ENCODE assay signal across 9 mouse cellular contexts in the genomic region with DNA sequence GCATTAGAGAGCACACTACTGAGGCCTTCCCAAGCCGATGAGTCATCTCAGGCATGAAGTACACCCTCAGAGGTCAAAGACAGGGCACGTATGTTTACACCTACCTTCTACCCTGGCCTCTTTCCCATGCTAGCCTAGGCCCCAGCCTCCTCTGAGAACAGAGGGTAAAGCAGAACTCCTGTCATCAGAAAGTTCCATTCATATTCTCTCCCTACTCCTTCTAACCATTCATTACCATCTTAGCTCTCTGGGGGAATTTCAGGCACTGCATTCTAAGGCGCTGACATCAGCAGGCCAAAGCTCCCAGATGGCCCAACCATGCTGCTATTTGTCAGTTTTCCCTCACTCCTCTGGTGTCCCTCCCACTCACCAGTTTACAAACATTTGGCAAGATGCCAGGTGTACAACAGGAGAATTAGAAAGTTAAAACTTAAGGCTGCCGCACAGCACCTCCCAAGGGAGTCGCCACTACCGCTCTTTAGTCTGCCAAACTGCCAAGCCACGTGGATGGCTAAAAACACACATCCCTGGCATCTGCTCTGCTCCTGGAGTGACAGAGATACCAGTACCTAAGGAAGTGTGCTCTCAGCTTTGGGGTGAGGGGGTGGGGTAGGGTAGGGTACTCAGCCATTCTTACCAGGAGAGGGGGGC. TPM values are rescaled to one million over a fixed set of nuclear protein-coding genes. Genes with fewer than 3 reads are reported as not detected.
DNase-seq lines count a peak whose midpoint lies in the region; ATAC-seq and TF ChIP-seq lines count a peak whose summit lies in the region.
"Had no signal": no experiment of that assay in that cellular context is flagged by ENCODE, and none has a peak within 500 bp of the region (broad histone marks: within the 10 kb centered on the region; RNA-seq: fewer than 3 reads in every experiment).

No protein-coding gene starts in this region.

- no peaks in the 10 kb centered on the region for H3K4me1 ChIP-seq in lung, embryonic 14.5 days (ENCODE audit: insufficient read depth)
- H3K4me1 ChIP-seq in lung, adult 2 months (ENCODE audit: control insufficient read depth, insufficient read depth, low read length) = peaks cover 12% of the 10 kb centered on the region
- H3K4me1 ChIP-seq in heart, embryonic 13.5 days = peaks cover 47% of the 10 kb centered on the region

- peak; percentile 79 for DNase-seq in lung, embryonic 14.5 days
- no peak for DNase-seq in lung, adult 2 months
- peak; percentile 44 to 51 for DNase-seq in adrenal gland, postnatal 36 days
- peak; percentile 44 for DNase-seq in lung, postnatal 10 days
- DNase-seq in thymus, postnatal 4 days = no peak

- H3K4me2 ChIP-seq in lung, embryonic 14.5 days = no peak overlapping the region
- no peak overlapping the region for H3K4me2 ChIP-seq in heart, embryonic 13.5 days
- H3K4me2 ChIP-seq: limb, embryonic 12.5 days had no signal

- TF ChIP-seq CTCF in lung, embryonic 14.5 days (IDR thresholded peaks at IDR 0.05; ENCODE audit: low read depth) = no peak
- TF ChIP-seq CTCF in lung, adult 2 months (IDR thresholded peaks at IDR 0.05; ENCODE audit: insufficient read depth, low read length) = no peak

- H3K27ac ChIP-seq in lung, embryonic 14.5 days (ENCODE audit: low read depth) = peak overlapping the region; percentile 42; the same call in 1 of the 2 replicates
- H3K27ac ChIP-seq in heart, embryonic 13.5 days (replicated peaks) = peak overlapping the region; percentile 40
- H3K27ac ChIP-seq: limb, embryonic 12.5 days had no signal

- no peaks in the 10 kb centered on the region for H3K9me3 ChIP-seq in lung, embryonic 14.5 days (ENCODE audit: low read depth, low read length)
- H3K9me3 ChIP-seq in heart, embryonic 13.5 days = no peaks in the 10 kb centered on the region
- H3K9me3 ChIP-seq: limb, embryonic 12.5 days had no signal

- H3K9ac ChIP-seq in lung, embryonic 14.5 days = no peak overlapping the region
- 0 out of 2 replicates have a peak overlapping the region, but pooled peaks have one; percentile 1 for H3K9ac ChIP-seq in heart, embryonic 13.5 days
- H3K9ac ChIP-seq: limb, embryonic 12.5 days had no signal

- H3K4me3 ChIP-seq in lung, embryonic 14.5 days (ENCODE audit: low read depth, low read length) = no peak overlapping the region
- no peak overlapping the region for H3K4me3 ChIP-seq in lung, adult 2 months (replicated peaks; ENCODE audit: extremely low read depth, low read depth, low read length)
- H3K4me3 ChIP-seq in heart, embryonic 13.5 days = no peak overlapping the region
- H3K4me3 ChIP-seq: limb, embryonic 12.5 days had no signal

- H3K36me3 ChIP-seq in lung, embryonic 14.5 days (ENCODE audit: insufficient read depth) = peaks cover 100% of the 10 kb centered on the region
- peaks cover 100% of the 10 kb centered on the region for H3K36me3 ChIP-seq in heart, embryonic 13.5 days

- peak; percentile 57 for ATAC-seq in lung, embryonic 14.5 days (ENCODE audit: insufficient read depth)
- ATAC-seq in heart, embryonic 13.5 days (ENCODE audit: extremely low read depth, insufficient number of reproducible peaks, low FRiP score, low TSS enrichment) = no peak; the same call in 1 of the 2 replicates
- no peak for ATAC-seq in erythroid progenitor cell, adult 5-6 weeks (replicated peaks; ENCODE audit: low FRiP score, poor library complexity, severe bottlenecking)
- no peak for ATAC-seq in erythroblast, adult 5-6 weeks (replicated peaks; ENCODE audit: low FRiP score, poor library complexity, severe bottlenecking)

- no peaks in the 10 kb centered on the region for H3K27me3 ChIP-seq in lung, embryonic 14.5 days (ENCODE audit: insufficient read depth, low read length)
- no peaks in the 10 kb centered on the region for H3K27me3 ChIP-seq in heart, embryonic 13.5 days (replicated peaks)
- H3K27me3 ChIP-seq: limb, embryonic 12.5 days had no signal

- no peak for TF ChIP-seq POLR2A in lung, adult 2 months (IDR thresholded peaks at IDR 0.05; ENCODE audit: borderline replicate concordance, extremely low read depth, low read depth, low read length)

- WGBS in lung, embryonic 14.5 days = 38% methylated on average over 7 of the region's 7 CpGs
- 16% methylated on average over 7 of the region's 7 CpGs for WGBS in lung, adult 2 months
- 32% methylated on average over 7 of the region's 7 CpGs for WGBS in heart, embryonic 13.5 days

RNA-seq across cellular contexts. Expression of gene Pigv, which starts 16.1 kb away (rescaled TPM):
- polyA plus RNA-seq in lung, embryonic 14.5 days (2014; fragmentation: Nextera tagmentation; extraction: Ambion mirVana) = 13.9 and 14.5 TPM in 2 replicates
- 13.6 and 15.9 TPM in 2 replicates for polyA plus RNA-seq in lung, adult 2 months (2012; rRNA removed)
- total RNA-seq in adrenal gland, postnatal 36 days (2021) = 10 to 100 TPM; 17.7 to 20.8 TPM
- polyA plus RNA-seq in heart, embryonic 13.5 days (2015; fragmentation: Nextera tagmentation; extraction: Ambion mirVana) = 12.8 and 15.7 TPM in 2 replicates
- 1.3 and 4.0 TPM in 2 replicates for total RNA-seq in erythroid progenitor cell, adult 5-6 weeks (2015; ENCODE audit: low replicate concordance)
- 2.7 and 3.2 TPM in 2 replicates for total RNA-seq in erythroid progenitor cell, adult 5-6 weeks (2017; ENCODE audit: low replicate concordance)
- 0.84 and 8.1 TPM in 2 replicates for total RNA-seq in erythroblast, adult 5-6 weeks (2015; ENCODE audit: low replicate concordance)
- total RNA-seq in erythroblast, adult 5-6 weeks (2017; ENCODE audit: low replicate concordance) = 1.1 and 1.7 TPM in 2 replicates

RNA-seq across cellular contexts. Expression of gene Zdhhc18, which starts 38.6 kb away (rescaled TPM):
- 5.5 and 9.9 TPM in 2 replicates for polyA plus RNA-seq in lung, embryonic 14.5 days (2014; fragmentation: Nextera tagmentation; extraction: Ambion mirVana)
- 79.1 and 85.6 TPM in 2 replicates for polyA plus RNA-seq in lung, adult 2 months (2012; rRNA removed)
- total RNA-seq in adrenal gland, postnatal 36 days (2021) = 10 to 100 TPM; 15.2 to 24.9 TPM
- polyA plus RNA-seq in heart, embryonic 13.5 days (2015; fragmentation: Nextera tagmentation; extraction: Ambion mirVana) = 1.5 and 1.6 TPM in 2 replicates
- 8.3 and 19.3 TPM in 2 replicates for total RNA-seq in erythroid progenitor cell, adult 5-6 weeks (2015; ENCODE audit: low replicate concordance)
- total RNA-seq in erythroid progenitor cell, adult 5-6 weeks (2017; ENCODE audit: low replicate concordance) = 3.9 and 11.2 TPM in 2 replicates
- 4.4 and 8.8 TPM in 2 replicates for total RNA-seq in erythroblast, adult 5-6 weeks (2015; ENCODE audit: low replicate concordance)
- total RNA-seq in erythroblast, adult 5-6 weeks (2017; ENCODE audit: low replicate concordance) = 3.8 and 8.8 TPM in 2 replicates

Comparison
In these comparisons a context has a peak if more than half of its experiments do, and no peak if none do; other contexts are left out.
1. DNase-seq: peak in lung, embryonic 14.5 days (single experiment), adrenal gland, postnatal 36 days (2 of 2) and lung, postnatal 10 days (single experiment); none in lung, adult 2 months (single experiment) and thymus, postnatal 4 days (single experiment).